Mouse (Mus musculus): ENCODE measurements around the gene Tmem258. TPM values are rescaled to one million over a fixed set of nuclear protein-coding genes. Genes with fewer than 3 reads are reported as not detected.

Tmem258 gene
- polyA plus RNA-seq, 1 experiment from 2014 or later, result 370 TPM

- H3K9me3 ChIP-seq (ENCODE audit: control insufficient read depth, low read length), result no peaks in the 10 kb centered on the region
- H3K27me3 ChIP-seq (ENCODE audit: control insufficient read depth, insufficient read depth, low read length), result no peaks in the 10 kb centered on the region
- H3K4me3 ChIP-seq (ENCODE audit: low read depth, low read length), result peak overlapping the region; percentile 48
- no peak for DNase-seq (ENCODE audit: low spot score)
- TF ChIP-seq EP300 (optimal IDR thresholded peaks at IDR 0.05), result no peak
- TF ChIP-seq CTCF (IDR thresholded peaks at IDR 0.05; ENCODE audit: low read depth), result no peak
- WGBS, result 45% methylated on average over 2 of the region's 2 CpGs
- H3K36me3 ChIP-seq (ENCODE audit: control insufficient read depth, insufficient read depth, low read length), result no peaks in the 10 kb centered on the region
- ATAC-seq (ENCODE audit: low FRiP score, low TSS enrichment), result no peak
- H3K4me2 ChIP-seq (replicated peaks; ENCODE audit: low read depth), result peak overlapping the region; percentile 74
- no peaks in the 10 kb centered on the region for H3K4me1 ChIP-seq (replicated peaks; ENCODE audit: control insufficient read depth, insufficient read depth)
- H3K27ac ChIP-seq (replicated peaks), result peak overlapping the region; percentile 50
- peak overlapping the region; percentile 66; the same call in 1 of the 2 replicates for H3K9ac ChIP-seq (ENCODE audit: low read length)
Observed at GRCm38 (mm10) chr19:10239419-10239818, 35.6 kb downstream of the Tmem258 start.

DNA sequence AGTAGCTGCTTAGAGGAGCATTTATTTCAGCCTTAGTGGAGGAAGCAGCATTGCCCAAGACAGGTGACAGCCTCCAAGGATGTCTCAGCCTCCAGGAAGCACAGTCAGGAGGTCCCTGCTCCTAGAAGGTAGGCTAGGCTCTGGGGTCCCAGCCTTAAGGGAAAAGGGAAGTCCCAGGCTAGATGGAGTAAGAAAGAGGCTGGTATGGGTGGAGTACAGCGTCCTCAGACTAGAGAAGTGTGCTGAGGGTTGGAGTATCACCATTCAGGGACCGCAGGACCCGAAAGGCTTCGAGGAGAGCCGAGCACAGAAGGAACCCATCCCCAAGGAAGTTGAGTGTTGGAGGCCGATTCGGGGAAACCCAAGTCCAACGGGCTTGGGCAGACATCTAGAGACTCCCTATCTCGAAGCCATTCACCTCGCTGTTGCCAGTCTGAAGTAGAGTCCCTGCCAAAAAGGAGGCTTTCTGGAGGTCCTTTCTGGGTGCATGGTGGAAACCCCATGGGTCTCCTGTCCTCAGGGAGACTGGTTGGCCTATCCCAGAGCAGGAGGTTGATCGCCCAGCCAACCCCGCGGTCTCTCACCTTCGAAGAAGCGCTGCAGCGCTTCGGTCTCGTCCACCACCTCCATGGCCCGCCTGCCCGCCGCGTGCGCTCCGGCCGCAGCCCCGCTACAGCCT is 36.3 kb downstream of the Tmem258 start:
- H3K27ac ChIP-seq (replicated peaks), result peak overlapping the region; percentile 50
- WGBS, result under 1% methylated on average over 24 of the region's 26 CpGs
- no peaks in the 10 kb centered on the region for H3K27me3 ChIP-seq (ENCODE audit: control insufficient read depth, insufficient read depth, low read length)
- TF ChIP-seq EP300 (optimal IDR thresholded peaks at IDR 0.05) (no peak), CTCF (IDR thresholded peaks at IDR 0.05; ENCODE audit: low read depth) (no peak)
- H3K9ac ChIP-seq (ENCODE audit: low read length), result peak overlapping the region; percentile 66
- DNase-seq (ENCODE audit: low spot score), result no peak
- H3K4me3 ChIP-seq (ENCODE audit: low read depth, low read length), result peak overlapping the region; percentile 48
- no peaks in the 10 kb centered on the region for H3K4me1 ChIP-seq (replicated peaks; ENCODE audit: control insufficient read depth, insufficient read depth)
- no peaks in the 10 kb centered on the region for H3K36me3 ChIP-seq (ENCODE audit: control insufficient read depth, insufficient read depth, low read length)
- H3K4me2 ChIP-seq (replicated peaks; ENCODE audit: low read depth), result peak overlapping the region; percentile 74
- ATAC-seq (ENCODE audit: low FRiP score, low TSS enrichment), result no peak; the same call in 1 of the 2 replicates
- H3K9me3 ChIP-seq (ENCODE audit: control insufficient read depth, low read length), result no peaks in the 10 kb centered on the region

GRCm38 (mm10) chr19:10240654-10241305 is 37.0 kb downstream of the Tmem258 start, which contains the start of gene Myrf:
Gene Myrf, minus strand, starts transcription at chr19:10240748.
- no peaks in the 10 kb centered on the region for H3K36me3 ChIP-seq (ENCODE audit: control insufficient read depth, insufficient read depth, low read length)
- ATAC-seq (ENCODE audit: low FRiP score, low TSS enrichment) (peak; percentile 83), DNase-seq (ENCODE audit: low spot score) (peak; percentile 93)
- H3K4me1 ChIP-seq (replicated peaks; ENCODE audit: control insufficient read depth, insufficient read depth), result no peaks in the 10 kb centered on the region
- no peak for TF ChIP-seq EP300 (optimal IDR thresholded peaks at IDR 0.05)
- TF ChIP-seq CTCF (IDR thresholded peaks at IDR 0.05; ENCODE audit: low read depth), result peak; percentile 95
- WGBS, result 8% methylated on average over 32 of the region's 43 CpGs
- H3K9me3 ChIP-seq (ENCODE audit: control insufficient read depth, low read length), result no peaks in the 10 kb centered on the region
- H3K9ac ChIP-seq (ENCODE audit: low read length), result peak within 1 kb of the TSS; percentile 66
- H3K27ac ChIP-seq (replicated peaks), result peak within 1 kb of the TSS; percentile 50
- H3K4me2 ChIP-seq (replicated peaks; ENCODE audit: low read depth), result peak within 1 kb of the TSS; percentile 74
- H3K4me3 ChIP-seq (ENCODE audit: low read depth, low read length), result peak within 1 kb of the TSS; percentile 48
- no peaks in the 10 kb centered on the region for H3K27me3 ChIP-seq (ENCODE audit: control insufficient read depth, insufficient read depth, low read length)

- no peaks in the 10 kb centered on the region for H3K36me3 ChIP-seq (ENCODE audit: control insufficient read depth, insufficient read depth, low read length)
- no peaks in the 10 kb centered on the region for H3K27me3 ChIP-seq (ENCODE audit: control insufficient read depth, insufficient read depth, low read length)
- 30% methylated on average over 8 of the region's 8 CpGs for WGBS
- H3K9ac ChIP-seq (ENCODE audit: low read length), result no peak overlapping the region
- no peaks in the 10 kb centered on the region for H3K9me3 ChIP-seq (ENCODE audit: control insufficient read depth, low read length)
- ATAC-seq (ENCODE audit: low FRiP score, low TSS enrichment), result no peak
- no peak for DNase-seq (ENCODE audit: low spot score)
- TF ChIP-seq EP300 (optimal IDR thresholded peaks at IDR 0.05) (no peak), CTCF (IDR thresholded peaks at IDR 0.05; ENCODE audit: low read depth) (no peak)
- no peaks in the 10 kb centered on the region for H3K4me1 ChIP-seq (replicated peaks; ENCODE audit: control insufficient read depth, insufficient read depth)
- no peak overlapping the region for H3K4me2 ChIP-seq (replicated peaks; ENCODE audit: low read depth)
- no peak overlapping the region for H3K27ac ChIP-seq (replicated peaks)
- H3K4me3 ChIP-seq (ENCODE audit: low read depth, low read length), result no peak overlapping the region
Observed at GRCm38 (mm10) chr19:10242916-10243315, 39.1 kb downstream of the Tmem258 start.

- Histone ChIP-seq H3K27ac (replicated peaks) (no peak overlapping the region), H3K9me3 (ENCODE audit: control insufficient read depth, low read length) (no peaks in the 10 kb centered on the region), H3K9ac (ENCODE audit: low read length) (no peak overlapping the region), H3K4me2 (replicated peaks; ENCODE audit: low read depth) (no peak overlapping the region), H3K4me3 (ENCODE audit: low read depth, low read length) (no peak overlapping the region), H3K27me3 (ENCODE audit: control insufficient read depth, insufficient read depth, low read length) (no peaks in the 10 kb centered on the region), H3K4me1 (replicated peaks; ENCODE audit: control insufficient read depth, insufficient read depth) (no peaks in the 10 kb centered on the region), H3K36me3 (ENCODE audit: control insufficient read depth, insufficient read depth, low read length) (no peaks in the 10 kb centered on the region)
- peak; percentile 49; the same call in 1 of the 2 replicates for ATAC-seq (ENCODE audit: low FRiP score, low TSS enrichment)
- peak; percentile 86 for DNase-seq (ENCODE audit: low spot score)
- WGBS, result 18% methylated on average over 3 of the region's 3 CpGs
- TF ChIP-seq EP300 (optimal IDR thresholded peaks at IDR 0.05) (no peak), CTCF (IDR thresholded peaks at IDR 0.05; ENCODE audit: low read depth) (peak; percentile 81)
Observed at GRCm38 (mm10) chr19:10244183-10244582, 40.4 kb downstream of the Tmem258 start.

- WGBS, result 42% methylated on average over 6 of the region's 6 CpGs
Observed at GRCm38 (mm10) chr19:10247165-10247564, 43.4 kb downstream of the Tmem258 start.

More at GRCm38 (mm10) chr19:10247165-10247564, 43.4 kb downstream of the Tmem258 start:
- H3K4me3 ChIP-seq (ENCODE audit: low read depth, low read length), result no peak overlapping the region
- no peaks in the 10 kb centered on the region for H3K4me1 ChIP-seq (replicated peaks; ENCODE audit: control insufficient read depth, insufficient read depth)
- no peak for DNase-seq (ENCODE audit: low spot score)
- H3K36me3 ChIP-seq (ENCODE audit: control insufficient read depth, insufficient read depth, low read length), result no peaks in the 10 kb centered on the region
- no peaks in the 10 kb centered on the region for H3K27me3 ChIP-seq (ENCODE audit: control insufficient read depth, insufficient read depth, low read length)
- H3K9me3 ChIP-seq (ENCODE audit: control insufficient read depth, low read length), result no peaks in the 10 kb centered on the region
- H3K27ac ChIP-seq (replicated peaks), result no peak overlapping the region
- no peak overlapping the region for H3K9ac ChIP-seq (ENCODE audit: low read length)
- no peak for ATAC-seq (ENCODE audit: low FRiP score, low TSS enrichment)
- no peak overlapping the region for H3K4me2 ChIP-seq (replicated peaks; ENCODE audit: low read depth)
- TF ChIP-seq EP300 (optimal IDR thresholded peaks at IDR 0.05), result no peak
- TF ChIP-seq CTCF (IDR thresholded peaks at IDR 0.05; ENCODE audit: low read depth), result no peak
